Mouse (Mus musculus): ENCODE data around the gene Sez6l. TPM values are rescaled to one million over a fixed set of nuclear protein-coding genes. Genes with fewer than 3 reads are reported as not detected.

The Sez6l gene
- total RNA-seq, 1 experiment = 0.13 TPM

- DNase-seq (ENCODE audit: low read depth, low spot score) = no peak
- no peaks in the 10 kb centered on the region for H3K9me3 ChIP-seq (ENCODE audit: control insufficient read depth, insufficient read depth, low read depth, low read length)
- no peak overlapping the region for H3K27ac ChIP-seq (ENCODE audit: insufficient read depth, low read depth, low read length, poor library complexity, severe bottlenecking)
- peaks cover 5 to 22% of the 10 kb centered on the region in 2 experiments; a peak in 3 of 4 replicates for H3K4me1 ChIP-seq (ENCODE audit: control insufficient read depth in 2 of 2, insufficient read depth in 2 of 2, low read length in 2 of 2, poor library complexity in 1 of 2)
- H3K36me3 ChIP-seq (ENCODE audit: control insufficient read depth, insufficient read depth, low read length, poor library complexity, severe bottlenecking) = no peaks in the 10 kb centered on the region
- in situ Hi-C loops (cut with MboI; ENCODE audit: low sequenced_read_pairs in 2 of 2, unreplicated experiment in 2 of 2) = no loop called here
- no peak overlapping the region for H3K4me3 ChIP-seq (ENCODE audit: insufficient read depth in 1 of 2, low read depth in 1 of 2, low read length in 2 of 2, poor library complexity in 1 of 2, severe bottlenecking in 1 of 2)
- no peak overlapping the region for H3K9ac ChIP-seq (ENCODE audit: insufficient read depth, low read depth, low read length, poor library complexity, severe bottlenecking)
- TF ChIP-seq ZNF384 (IDR thresholded peaks at IDR 0.05; ENCODE audit: low read depth, low read length) = no peak
- TF ChIP-seq CHD2 (IDR thresholded peaks at IDR 0.05; ENCODE audit: low read depth, low read length) = no peak
- TF ChIP-seq HCFC1 (IDR thresholded peaks at IDR 0.05; ENCODE audit: borderline replicate concordance, insufficient read depth, low read length) = no peak
- TF ChIP-seq ZC3H11A (IDR thresholded peaks at IDR 0.05; ENCODE audit: borderline replicate concordance, low read depth, low read length) = no peak
- no peak for TF ChIP-seq MAFK (IDR thresholded peaks at IDR 0.05; ENCODE audit: insufficient read depth, low read depth, low read length)
Observed at GRCm38 (mm10) chr5:112523331-112523730, 53.7 kb downstream of the Sez6l start.

GRCm38 (mm10) chr5:112521703-112522527, 55.1 kb downstream of the Sez6l start:
- Histone ChIP-seq H3K9me3 (ENCODE audit: control insufficient read depth, insufficient read depth, low read depth, low read length) (no peaks in the 10 kb centered on the region), H3K9ac (ENCODE audit: insufficient read depth, low read depth, low read length, poor library complexity, severe bottlenecking) (no peak overlapping the region), H3K4me3 (ENCODE audit: insufficient read depth in 1 of 2, low read depth in 1 of 2, low read length in 2 of 2, poor library complexity in 1 of 2, severe bottlenecking in 1 of 2) (no peak overlapping the region), H3K36me3 (ENCODE audit: control insufficient read depth, insufficient read depth, low read length, poor library complexity, severe bottlenecking) (no peaks in the 10 kb centered on the region), H3K27ac (ENCODE audit: insufficient read depth, low read depth, low read length, poor library complexity, severe bottlenecking) (no peak overlapping the region), H3K4me1 (ENCODE audit: control insufficient read depth in 2 of 2, insufficient read depth in 2 of 2, low read length in 2 of 2, poor library complexity in 1 of 2) (peaks cover 5 to 22% of the 10 kb centered on the region in 2 experiments; a peak in 3 of 4 replicates)
- no peak for DNase-seq (ENCODE audit: low read depth, low spot score)
- in situ Hi-C loops (cut with MboI; ENCODE audit: low sequenced_read_pairs in 2 of 2, unreplicated experiment in 2 of 2) = no loop called here
- TF ChIP-seq CHD2 (IDR thresholded peaks at IDR 0.05; ENCODE audit: low read depth, low read length) (no peak), ZC3H11A (IDR thresholded peaks at IDR 0.05; ENCODE audit: borderline replicate concordance, low read depth, low read length) (no peak), HCFC1 (IDR thresholded peaks at IDR 0.05; ENCODE audit: borderline replicate concordance, insufficient read depth, low read length) (no peak), ZNF384 (IDR thresholded peaks at IDR 0.05; ENCODE audit: low read depth, low read length) (no peak), MAFK (IDR thresholded peaks at IDR 0.05; ENCODE audit: insufficient read depth, low read depth, low read length) (no peak)

- peak; percentile 44 for DNase-seq (ENCODE audit: low read depth, low spot score)
Observed at GRCm38 (mm10) chr5:112520826-112521702, 55.9 kb downstream of the Sez6l start.

GRCm38 (mm10) chr5:112518773-112519172, 58.2 kb downstream of the Sez6l start:
- in situ Hi-C loops (cut with MboI; ENCODE audit: low sequenced_read_pairs in 2 of 2, unreplicated experiment in 2 of 2) = no loop called here
- no peak overlapping the region for H3K9ac ChIP-seq (ENCODE audit: insufficient read depth, low read depth, low read length, poor library complexity, severe bottlenecking)

More at GRCm38 (mm10) chr5:112520826-112521702, 55.9 kb downstream of the Sez6l start:
- peaks cover 5 to 22% of the 10 kb centered on the region in 2 experiments; a peak in 3 of 4 replicates for H3K4me1 ChIP-seq (ENCODE audit: control insufficient read depth in 2 of 2, insufficient read depth in 2 of 2, low read length in 2 of 2, poor library complexity in 1 of 2)
- H3K36me3 ChIP-seq (ENCODE audit: control insufficient read depth, insufficient read depth, low read length, poor library complexity, severe bottlenecking) = no peaks in the 10 kb centered on the region
- in situ Hi-C loops (cut with MboI; ENCODE audit: low sequenced_read_pairs in 2 of 2, unreplicated experiment in 2 of 2) = no loop called here
- no peaks in the 10 kb centered on the region for H3K9me3 ChIP-seq (ENCODE audit: control insufficient read depth, insufficient read depth, low read depth, low read length)
- H3K27ac ChIP-seq (ENCODE audit: insufficient read depth, low read depth, low read length, poor library complexity, severe bottlenecking) = no peak overlapping the region
- no peak overlapping the region for H3K4me3 ChIP-seq (ENCODE audit: insufficient read depth in 1 of 2, low read depth in 1 of 2, low read length in 2 of 2, poor library complexity in 1 of 2, severe bottlenecking in 1 of 2)
- TF ChIP-seq CHD2 (IDR thresholded peaks at IDR 0.05; ENCODE audit: low read depth, low read length) (no peak), MAFK (IDR thresholded peaks at IDR 0.05; ENCODE audit: insufficient read depth, low read depth, low read length) (no peak), HCFC1 (IDR thresholded peaks at IDR 0.05; ENCODE audit: borderline replicate concordance, insufficient read depth, low read length) (no peak), ZNF384 (IDR thresholded peaks at IDR 0.05; ENCODE audit: low read depth, low read length) (no peak)
- H3K9ac ChIP-seq (ENCODE audit: insufficient read depth, low read depth, low read length, poor library complexity, severe bottlenecking) = no peak overlapping the region

More at GRCm38 (mm10) chr5:112518773-112519172, 58.2 kb downstream of the Sez6l start:
- Histone ChIP-seq H3K27ac (ENCODE audit: insufficient read depth, low read depth, low read length, poor library complexity, severe bottlenecking) (no peak overlapping the region), H3K4me3 (ENCODE audit: insufficient read depth in 1 of 2, low read depth in 1 of 2, low read length in 2 of 2, poor library complexity in 1 of 2, severe bottlenecking in 1 of 2) (no peak overlapping the region), H3K9me3 (ENCODE audit: control insufficient read depth, insufficient read depth, low read depth, low read length) (no peaks in the 10 kb centered on the region), H3K36me3 (ENCODE audit: control insufficient read depth, insufficient read depth, low read length, poor library complexity, severe bottlenecking) (no peaks in the 10 kb centered on the region), H3K4me1 (ENCODE audit: control insufficient read depth in 2 of 2, insufficient read depth in 2 of 2, low read length in 2 of 2, poor library complexity in 1 of 2) (peaks cover 3 to 22% of the 10 kb centered on the region in 2 experiments; a peak in 3 of 4 replicates)
- no peak for TF ChIP-seq ZNF384 (IDR thresholded peaks at IDR 0.05; ENCODE audit: low read depth, low read length)
- no peak for TF ChIP-seq ZC3H11A (IDR thresholded peaks at IDR 0.05; ENCODE audit: borderline replicate concordance, low read depth, low read length)
- no peak for DNase-seq (ENCODE audit: low read depth, low spot score)

Data from ES-E14 (cell line).